Mouse (Mus musculus) adrenal gland, adult 2 months (tissue): ENCODE results near the gene Gzme. TPM values are rescaled to one million over a fixed set of nuclear protein-coding genes. Genes with fewer than 3 reads are reported as not detected.

Experiments
- microRNA-seq, 2 experiments: library from miRNA; unstranded; fragments of <30 nt; microRNA quantifications; one replicate each; pipeline ENCODE4 v1.2.0; 2021
- polyA plus RNA-seq: library from polyadenylated mRNA; depleted of rRNA; stranded (reverse); fragments of >200 nt; gene quantifications from 2 replicates; pipeline ENCODE4 v1.2.3, GENCODE M21; 2012; rRNA removed
- total RNA-seq, 2 experiments: library from RNA; stranded (reverse); gene quantifications; 2 replicates each; pipeline ENCODE4 v1.2.3; 2021

The Gzme gene
- total and polyA plus RNA-seq, 3 experiments = not detected

Small RNA genes lying within 50 kb of the gene (microRNA-seq; reads per million reads assigned to microRNA genes)
- gene Mir6949 = 0 reads per million in 2 experiments

Other genes starting within 250 kb of the Gzme start
- under 1 TPM in 1 of 2 experiments, not detected in 1; 0.20 TPM for gene Cbln3, start 236.2 kb downstream of the Gzme start, total RNA-seq
- gene Cbln3, start 236.2 kb downstream of the Gzme start, polyA plus RNA-seq = 0.03 and 0.25 TPM in 2 replicates
- gene Khnyn, start 235.7 kb downstream of the Gzme start, total RNA-seq = 10 to 100 TPM; 12.3 to 18.2 TPM
- 13.0 and 14.6 TPM in 2 replicates for gene Khnyn, start 235.7 kb downstream of the Gzme start, polyA plus RNA-seq
- gene Sdr39u1, start 220.3 kb downstream of the Gzme start, total RNA-seq = 10 to 100 TPM; 81.0 to 92.5 TPM
- gene Sdr39u1, start 220.3 kb downstream of the Gzme start, polyA plus RNA-seq = 45.9 and 52.8 TPM in 2 replicates
- 1 to 10 TPM; 2.3 TPM for gene Cma1, start 175.9 kb downstream of the Gzme start, total RNA-seq
- gene Cma1, start 175.9 kb downstream of the Gzme start, polyA plus RNA-seq = 0.85 and 1.1 TPM in 2 replicates
- gene Cma2, start 169.6 kb downstream of the Gzme start, total RNA-seq = under 1 TPM in 1 of 2 experiments, not detected in 1; 0.35 TPM
- not detected in 2 replicates for gene Cma2, start 169.6 kb downstream of the Gzme start, polyA plus RNA-seq
- gene Mcpt1, start 102.7 kb downstream of the Gzme start, total RNA-seq = not detected
- not detected in 2 replicates for gene Mcpt1, start 102.7 kb downstream of the Gzme start, polyA plus RNA-seq
- gene Mcpt9, start 90.1 kb downstream of the Gzme start, total RNA-seq = not detected
- gene Mcpt9, start 90.1 kb downstream of the Gzme start, polyA plus RNA-seq = not detected in 2 replicates
- gene Mcpt2, start 78.6 kb downstream of the Gzme start, total RNA-seq = not detected
- gene Mcpt2, start 78.6 kb downstream of the Gzme start, polyA plus RNA-seq = 0.09 TPM in 1 of 2 replicates, not detected in the other
- 1 to 10 TPM; 1.1 to 1.6 TPM for gene Mcpt4, start 58.3 kb downstream of the Gzme start, total RNA-seq
- gene Mcpt4, start 58.3 kb downstream of the Gzme start, polyA plus RNA-seq = 1.00 and 1.3 TPM in 2 replicates
- not detected for gene Mcpt8, start 35.4 kb downstream of the Gzme start, total RNA-seq
- gene Mcpt8, start 35.4 kb downstream of the Gzme start, polyA plus RNA-seq = not detected in 2 replicates
- gene Ctsg, start 18.1 kb downstream of the Gzme start, total RNA-seq = not detected
- not detected in 2 replicates for gene Ctsg, start 18.1 kb downstream of the Gzme start, polyA plus RNA-seq
- gene Gzmd, start 12.0 kb upstream of the Gzme start, total RNA-seq = not detected
- not detected in 2 replicates for gene Gzmd, start 12.0 kb upstream of the Gzme start, polyA plus RNA-seq
- not detected for gene Gzmg, start 39.0 kb upstream of the Gzme start, total RNA-seq
- gene Gzmg, start 39.0 kb upstream of the Gzme start, polyA plus RNA-seq = not detected in 2 replicates
- not detected for gene Gzmn, start 54.0 kb upstream of the Gzme start, total RNA-seq
- gene Gzmn, start 54.0 kb upstream of the Gzme start, polyA plus RNA-seq = not detected in 2 replicates
- not detected for gene Gzmf, start 90.8 kb upstream of the Gzme start, total RNA-seq
- not detected in 2 replicates for gene Gzmf, start 90.8 kb upstream of the Gzme start, polyA plus RNA-seq
- gene Gzmc, start 114.0 kb upstream of the Gzme start, total RNA-seq = not detected
- not detected in 2 replicates for gene Gzmc, start 114.0 kb upstream of the Gzme start, polyA plus RNA-seq
- under 1 TPM in 1 of 2 experiments, not detected in 1; 0.35 TPM for gene Gzmb, start 141.6 kb upstream of the Gzme start, total RNA-seq
- gene Gzmb, start 141.6 kb upstream of the Gzme start, polyA plus RNA-seq = 0.16 and 0.30 TPM in 2 replicates
- 1 to 10 TPM in 1 of 2 experiments, not detected in 1; 2.0 TPM for gene Atp12a, start 244.4 kb upstream of the Gzme start, total RNA-seq
- 0.03 TPM in 1 of 2 replicates, not detected in the other for gene Atp12a, start 244.4 kb upstream of the Gzme start, polyA plus RNA-seq